Mouse (Mus musculus) C2C12 (cell line): ENCODE data around the gene Megf11.

Source experiments
- CEBPB ChIP-seq: IDR thresholded peaks from one replicate; pipeline ENCODE4 v1.6.1; 2011; ENCODE audit warnings: low read depth, mild to moderate bottlenecking, control low read depth, moderate library complexity
- CTCF ChIP-seq: IDR thresholded peaks from one replicate; pipeline ENCODE4 v1.5.1; 2011; ENCODE audit not compliant: control insufficient read depth, insufficient read depth, insufficient read length
- MAX ChIP-seq: IDR thresholded peaks from one replicate; pipeline ENCODE4 v1.6.1; 2011; ENCODE audit warnings: mild to moderate bottlenecking, control low read depth
- MYOD1 ChIP-seq: IDR thresholded peaks from one replicate; pipeline ENCODE4 v1.6.1; 2011; ENCODE audit warnings: low read depth; ENCODE audit not compliant: control insufficient read depth, insufficient read length
- MYOG ChIP-seq: IDR thresholded peaks from one replicate; pipeline ENCODE4 v1.6.1; 2011; ENCODE audit not compliant: control insufficient read depth, insufficient read length; ENCODE audit errors: extremely low read depth
- USF1 ChIP-seq: IDR thresholded peaks from one replicate; pipeline ENCODE4 v1.6.1; 2011; ENCODE audit warnings: low read depth, mild to moderate bottlenecking, control low read depth, moderate library complexity

GRCm38 (mm10) chr9:64436121-64436520 is 50.7 kb downstream of the Megf11 start:
- TF ChIP-seq CTCF (no peak), MAX (no peak), MYOG (no peak), USF1 (no peak), CEBPB (no peak), MYOD1 (no peak)
